Mouse (Mus musculus) testis, adult 10 weeks (tissue): Measurements from ENCODE around the gene Nup210l. TPM values are rescaled to one million over a fixed set of nuclear protein-coding genes. Genes with fewer than 3 reads are reported as not detected.

Source experiments
- polyA plus RNA-seq: library from polyadenylated mRNA; stranded (reverse); fragments of 350-450 nt; fragmentation: Illumina TruSeq; extraction: RNeasy Lipid Tissue Mini Kit (QIAGEN cat#74804); gene quantifications from one replicate; pipeline ENCODE4 v1.2.3, GENCODE M21; 2014; ENCODE audit warnings: low read depth, low replicate concordance

Gene Nup210l
- 64.0 TPM for polyA plus RNA-seq

DNA sequence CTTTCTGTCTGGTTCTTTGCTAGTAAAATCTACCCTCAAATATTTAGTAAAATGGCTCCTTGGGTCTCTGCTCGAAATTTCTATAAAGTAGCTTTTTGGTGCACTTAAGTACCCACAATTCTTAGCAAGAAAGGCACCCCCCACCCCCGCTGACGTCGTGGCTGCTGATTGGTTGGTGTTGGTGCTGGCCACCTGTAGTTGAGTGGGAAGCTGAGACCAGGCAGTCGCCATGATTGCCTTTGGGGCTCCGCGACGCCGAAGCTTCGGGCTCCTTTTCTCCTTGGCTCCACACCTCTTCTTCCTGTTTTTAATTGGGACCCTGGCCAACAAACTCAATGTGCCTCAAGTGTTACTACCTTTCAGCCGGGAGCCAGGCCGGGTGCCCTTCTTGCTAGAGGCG, at the start of gene Nup210l:
TSS of gene Nup210l (plus strand) at position 195 of the 400 bp plus-strand sequence.

DNA sequence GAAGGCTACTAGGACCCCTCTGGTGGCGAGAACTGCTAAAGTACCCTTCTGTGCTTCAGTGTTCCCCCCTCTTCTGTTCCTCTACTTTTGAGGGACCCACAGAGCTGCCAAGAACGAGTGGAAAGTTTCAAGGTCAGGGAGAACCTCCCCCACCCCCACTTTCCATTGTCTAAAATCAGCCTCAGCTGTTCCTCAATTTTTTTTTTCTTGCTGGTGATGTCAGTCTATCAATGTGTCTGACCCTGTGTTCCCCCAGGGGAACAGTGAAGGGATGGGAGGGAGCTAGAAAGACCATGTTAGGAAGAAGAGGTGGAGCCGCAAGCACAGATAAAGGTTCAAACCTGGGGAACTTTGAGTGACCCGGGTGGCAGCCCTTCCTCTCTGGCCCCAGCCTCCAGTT, 31.6 kb upstream of the Nup210l start, which contains the start of gene Tpm3:
TSS of gene Tpm3 (plus strand) at position 356 of the 400 bp plus-strand sequence.

DNA sequence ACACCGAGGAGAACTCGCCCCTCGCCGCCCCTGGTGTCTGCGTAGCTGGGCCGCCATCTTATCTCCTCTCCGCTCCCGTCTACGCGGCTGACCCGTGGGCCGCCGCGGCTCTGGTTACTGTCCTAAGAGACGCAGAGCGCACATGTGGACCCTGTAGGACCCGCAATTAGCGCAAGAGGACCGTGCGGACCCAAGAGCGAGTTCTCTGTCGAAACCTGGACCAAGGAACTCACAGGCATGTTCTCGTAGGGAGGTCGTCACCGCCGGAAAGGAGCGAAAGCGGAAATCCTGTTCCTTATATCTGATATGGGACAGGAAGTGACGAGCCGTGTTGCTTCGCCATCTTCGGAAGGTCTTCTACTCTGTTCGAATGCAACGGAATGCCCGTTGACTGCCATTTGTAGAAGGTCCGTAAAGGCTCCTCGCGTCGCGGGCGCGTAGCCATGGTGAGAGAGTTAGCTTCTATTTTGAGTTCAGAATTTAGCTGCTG, 109.5 kb downstream of the Nup210l start, which contains the start of the genes Rps27 and Rab13:
TSS of gene Rps27 (minus strand) at position 275 of the 490 bp plus-strand sequence.
TSS of gene Rab13 (plus strand) at position 319 of the 490 bp plus-strand sequence.

DNA sequence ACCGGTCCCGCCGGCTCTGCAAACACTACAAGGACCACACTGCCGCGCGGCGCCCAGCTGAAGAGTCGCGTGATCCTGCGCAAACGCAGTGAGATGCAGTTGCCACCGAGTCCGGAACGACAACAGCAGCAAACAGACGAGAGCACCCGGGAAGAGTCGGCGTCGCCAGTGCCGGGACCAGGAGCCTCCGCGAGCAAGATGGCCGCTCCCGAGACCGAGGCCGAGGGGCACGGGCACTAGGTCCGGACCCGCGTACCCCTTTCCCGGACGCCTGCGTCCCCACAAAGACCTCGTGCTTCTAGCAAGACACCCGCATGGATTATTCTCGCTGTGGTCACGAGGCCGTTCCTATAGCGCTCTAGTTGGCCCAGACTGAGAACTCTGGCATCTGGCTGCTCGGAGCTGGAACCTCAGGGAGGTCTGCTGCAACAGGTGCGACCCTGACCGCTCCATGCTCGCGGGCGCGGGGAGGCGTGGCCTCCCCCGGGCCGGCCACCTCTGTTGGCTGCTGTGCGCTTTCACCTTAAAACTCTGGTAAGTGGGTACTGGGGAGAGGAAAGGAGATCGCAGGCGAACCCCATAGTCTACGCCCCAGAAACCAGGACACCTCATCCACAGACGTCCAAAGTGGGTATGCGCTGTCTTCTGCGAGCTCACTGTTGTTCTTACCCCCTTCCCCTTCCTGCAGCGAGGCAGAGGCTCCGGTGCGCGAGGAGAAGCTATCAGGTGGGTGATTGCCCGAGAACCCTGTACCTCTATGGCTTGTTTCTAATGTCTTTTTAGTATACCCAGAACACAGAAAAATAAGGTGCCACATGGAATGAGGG, 127.8 kb downstream of the Nup210l start, which contains the start of gene Jtb:
TSS of gene Jtb (plus strand) at position 91 of the 827 bp plus-strand sequence.

DNA sequence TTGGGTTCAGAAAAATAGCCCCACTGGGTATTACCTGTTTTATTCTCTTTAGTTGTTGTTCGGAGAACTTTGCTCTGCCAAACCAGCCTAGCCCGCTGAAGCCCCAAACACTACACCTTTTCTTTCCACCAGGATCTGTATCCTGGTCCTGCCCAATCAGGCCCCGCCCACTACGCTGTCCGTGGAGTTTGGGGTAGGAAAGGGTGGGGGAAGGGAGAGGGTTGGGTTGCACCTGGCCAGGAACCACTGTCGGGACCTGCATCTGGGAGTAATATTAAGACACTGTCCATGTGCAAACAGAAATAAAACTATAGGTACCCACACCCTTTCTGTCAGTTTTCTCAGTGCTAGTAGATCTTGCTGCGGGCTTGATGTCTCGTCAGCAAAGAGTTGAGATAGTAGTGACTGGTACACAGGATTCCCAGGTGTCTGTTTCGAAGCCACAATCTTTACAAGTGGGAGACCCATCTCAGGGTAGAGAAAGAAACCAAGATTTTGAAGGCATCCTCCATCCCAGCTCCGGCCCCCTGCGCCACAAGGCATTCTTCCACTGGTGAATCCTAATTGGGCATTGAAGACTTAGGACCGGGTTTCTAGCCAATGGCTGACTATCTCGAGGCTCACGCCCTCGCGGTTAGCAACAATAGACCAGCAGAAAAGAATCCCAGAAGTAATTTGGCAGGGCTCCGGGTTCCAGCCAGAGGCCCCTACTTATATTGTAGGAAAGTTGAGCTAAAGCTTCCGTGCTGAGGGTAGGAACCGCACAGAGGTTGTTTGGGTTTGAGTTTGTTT, 139.2 kb downstream of the Nup210l start, which contains the start of gene Creb3l4:
TSS of gene Creb3l4 (minus strand) at position 529 of the 792 bp plus-strand sequence.

DNA sequence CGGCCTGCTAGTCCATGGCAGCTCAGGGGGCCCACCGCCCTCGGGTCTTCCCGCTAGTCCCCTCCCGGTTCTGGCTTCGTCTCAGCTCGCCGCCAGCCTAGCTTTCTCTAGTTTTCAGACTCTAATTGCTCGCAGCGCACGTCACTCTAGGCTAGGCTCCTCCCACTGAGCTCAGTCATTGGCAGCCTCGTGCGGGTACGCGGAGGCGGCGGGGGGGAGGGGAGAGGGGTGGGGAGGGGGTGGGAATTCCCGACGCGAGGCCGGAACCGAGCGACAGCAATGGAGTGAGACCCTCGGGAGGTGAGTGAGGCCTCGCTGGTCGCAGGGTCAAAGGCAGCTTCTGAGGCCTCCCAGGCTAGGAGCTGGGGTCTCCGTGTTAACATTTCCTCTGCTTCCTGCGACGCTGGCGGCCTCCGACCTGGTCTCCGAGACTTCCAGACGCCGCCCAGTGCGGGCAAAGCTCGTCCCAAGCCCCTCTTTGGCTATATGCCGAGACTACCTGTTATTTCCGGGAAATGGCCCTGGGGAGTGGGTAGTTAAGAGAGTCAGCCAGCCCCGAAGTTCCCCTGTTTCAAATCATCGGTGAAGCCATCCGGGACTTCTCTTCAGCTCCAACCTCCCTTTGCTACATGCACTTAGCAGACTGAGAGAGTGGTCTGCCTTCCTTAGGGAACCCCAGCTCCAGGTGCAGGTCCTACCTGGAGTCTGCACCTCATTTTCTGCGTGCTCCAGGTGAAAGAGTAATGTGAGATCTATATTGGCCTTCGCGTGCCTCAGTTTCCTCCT, 144.2 kb downstream of the Nup210l start, which contains the start of gene Slc39a1:
TSS of gene Slc39a1 (plus strand) at position 213 of the 786 bp plus-strand sequence.

DNA sequence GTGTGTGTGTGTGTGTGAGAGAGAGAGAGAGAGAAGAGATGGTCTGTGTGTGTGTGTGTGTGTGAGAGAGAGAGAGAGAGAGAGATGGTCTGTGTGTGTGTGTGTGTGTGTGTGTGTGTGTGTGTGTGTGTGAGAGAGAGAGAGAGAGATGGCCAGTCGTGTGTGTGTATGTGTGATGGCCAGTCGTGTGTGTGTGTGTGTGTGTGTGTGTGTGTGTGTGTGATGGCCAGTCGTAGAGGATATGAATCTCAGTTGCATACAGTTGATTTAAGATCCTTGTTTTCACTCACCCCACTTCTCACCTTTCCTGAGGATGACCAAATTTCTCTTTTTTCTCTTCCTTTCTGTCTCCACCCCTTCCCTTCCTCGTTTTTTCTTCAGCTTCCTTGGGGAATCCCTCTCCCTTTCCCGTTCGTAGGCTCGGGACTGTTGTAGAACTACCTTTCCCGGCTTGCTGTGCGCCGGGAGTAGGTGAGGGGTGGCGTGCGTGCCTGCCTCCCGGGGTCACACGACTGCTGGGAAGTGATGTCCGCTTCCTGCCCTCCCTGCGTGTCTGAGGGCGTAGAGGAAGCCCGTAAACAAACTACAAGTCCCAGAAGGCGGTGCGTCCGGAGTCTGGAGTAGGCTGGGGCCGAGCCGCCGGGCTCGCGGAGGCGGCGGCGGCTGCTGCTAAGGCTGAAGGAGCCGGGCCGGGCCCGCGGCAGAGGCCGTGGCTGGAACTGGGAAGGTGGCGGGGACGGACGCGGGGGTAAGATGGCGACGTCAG, 149.9 kb downstream of the Nup210l start, which contains the start of gene Crtc2:
TSS of gene Crtc2 (plus strand) at position 511 of the 766 bp plus-strand sequence.

Other genes with a start within 250 kb of the Nup210l start
- 0.57 TPM for gene Il6ra, start 190.9 kb upstream of the Nup210l start, polyA plus RNA-seq
- 16.2 TPM for gene Atp8b2, start 140.6 kb upstream of the Nup210l start, polyA plus RNA-seq
- 117 TPM for gene Hax1, start 105.4 kb upstream of the Nup210l start, polyA plus RNA-seq
- gene 4933434E20Rik, start 52.5 kb upstream of the Nup210l start, polyA plus RNA-seq = 183 TPM
- gene Ubap2l, start 51.5 kb upstream of the Nup210l start, polyA plus RNA-seq = 192 TPM
- 62.2 TPM for gene Tpm3, start 31.5 kb upstream of the Nup210l start, polyA plus RNA-seq
- 882 TPM for gene Rps27, start 109.5 kb downstream of the Nup210l start, polyA plus RNA-seq
- gene Rab13, start 109.6 kb downstream of the Nup210l start, polyA plus RNA-seq = 6.5 TPM
- gene Jtb, start 127.5 kb downstream of the Nup210l start, polyA plus RNA-seq = 31.8 TPM
- 211 TPM for gene Creb3l4, start 139.4 kb downstream of the Nup210l start, polyA plus RNA-seq
- gene Slc39a1, start 144.0 kb downstream of the Nup210l start, polyA plus RNA-seq = 21.2 TPM
- gene Crtc2, start 150.0 kb downstream of the Nup210l start, polyA plus RNA-seq = 4.9 TPM
- gene Dennd4b, start 161.1 kb downstream of the Nup210l start, polyA plus RNA-seq = 2.6 TPM
- 28.5 TPM for gene Gatad2b, start 189.0 kb downstream of the Nup210l start, polyA plus RNA-seq